Mouse (Mus musculus) left cerebral cortex, adult 2 months (tissue): Measurements from ENCODE around the gene Gnaz. TPM values are rescaled to one million over a fixed set of nuclear protein-coding genes. Genes with fewer than 3 reads are reported as not detected.
A peak's percentile ranks its signal among the peaks of the same experiment; 100 is the strongest.

Experiments used
- DNase-seq, 2 experiments: peaks; one replicate each; pipeline ENCODE4 v3.0.0; 2021 to 2022; ENCODE audit warnings: low spot score in 2 of 2, mixed read lengths in 1 of 2; ENCODE audit errors: extremely low spot score in 1 of 2
- H3K27ac ChIP-seq: fragments of 200-600 bp; 2 replicates; pipeline ENCODE4 v1.8.1; 2022
- H3K4me3 ChIP-seq: fragments of 200-600 bp; 2 replicates; pipeline ENCODE4 v1.8.1; 2022
- CTCF ChIP-seq: fragments of 200-600 bp; IDR thresholded peaks from 2 replicates; pipeline ENCODE4 v1.8.1; 2022; ENCODE audit warnings: antibody characterized with exemption, mild to moderate bottlenecking, moderate library complexity
- intact Hi-C: fragments of 180-260 bp; cut with DNase I; formaldehyde crosslinking; loops from one replicate; pipeline ENCODE4 v1.15.1; 2025
- total RNA-seq, 2 experiments: library from RNA; stranded (reverse); gene quantifications; 2 replicates each; pipeline ENCODE4 v1.2.3; 2021

Gene Gnaz
- total RNA-seq, 2 experiments from 2014 or later, result 114 to 124 TPM

GRCm38 (mm10) chr10:75001391-75001790 is 34.4 kb downstream of the Gnaz start:
- Histone ChIP-seq H3K4me3 (no peak overlapping the region), H3K27ac (no peak overlapping the region)
- intact Hi-C loops, result no loop called here
- no peak for DNase-seq
- no peak for TF ChIP-seq CTCF

- H3K27ac ChIP-seq, result no peak overlapping the region
- intact Hi-C loops, result no loop called here
- no peak for DNase-seq
- TF ChIP-seq CTCF, result no peak
- H3K4me3 ChIP-seq, result no peak overlapping the region
These were observed 37.1 kb downstream of the Gnaz start for GRCm38 (mm10) chr10:75004067-75004466.

- Histone ChIP-seq H3K27ac (peak overlapping the region; percentile 87), H3K4me3 (no peak overlapping the region)
- no peak for TF ChIP-seq CTCF
- intact Hi-C loops, result loop anchor here (2.0 to 5.0 kb wide), 2 partner anchors 40 to 54 kb away; partner anchors contain the start of gene Gnaz
- peak; percentile 55 to 68 for DNase-seq
These were observed 40.1 kb downstream of the Gnaz start for GRCm38 (mm10) chr10:75006889-75007662.

GRCm38 (mm10) chr10:75010704-75011103 is 43.7 kb downstream of the Gnaz start:
- H3K27ac ChIP-seq, result peak overlapping the region; percentile 40
- DNase-seq, result no peak

GRCm38 (mm10) chr10:75015465-75015864 is 48.5 kb downstream of the Gnaz start:
- TF ChIP-seq CTCF, result no peak
- intact Hi-C loops, result no loop called here
- Histone ChIP-seq H3K4me3 (no peak overlapping the region), H3K27ac (no peak overlapping the region)
- no peak for DNase-seq

More at GRCm38 (mm10) chr10:75010704-75011103, 43.7 kb downstream of the Gnaz start:
- no peak for TF ChIP-seq CTCF
- H3K4me3 ChIP-seq, result no peak overlapping the region
- intact Hi-C loops, result no loop called here

- no peak overlapping the region for H3K4me3 ChIP-seq
- no peak for DNase-seq
- no peak overlapping the region for H3K27ac ChIP-seq
- TF ChIP-seq CTCF, result no peak
- intact Hi-C loops, result no loop called here
These were observed 49.5 kb downstream of the Gnaz start for GRCm38 (mm10) chr10:75016481-75016880.

- H3K4me3 ChIP-seq, result no peak overlapping the region
- intact Hi-C loops, result no loop called here
These were observed 53.3 kb downstream of the Gnaz start for GRCm38 (mm10) chr10:75020271-75020670.

GRCm38 (mm10) chr10:75021138-75021537 is 54.2 kb downstream of the Gnaz start:
- H3K27ac ChIP-seq, result no peak overlapping the region
- peak; percentile 81 to 89 for DNase-seq
- intact Hi-C loops, result loop anchor here (1.0 kb wide), 1 partner anchor 84 kb away; no protein-coding TSS in a partner anchor
- TF ChIP-seq CTCF, result no peak; the same call in none of the 2 replicates
- H3K4me3 ChIP-seq, result no peak overlapping the region

More at GRCm38 (mm10) chr10:75020271-75020670, 53.3 kb downstream of the Gnaz start:
- TF ChIP-seq CTCF, result no peak
- H3K27ac ChIP-seq, result no peak overlapping the region
- DNase-seq, result no peak

- intact Hi-C loops, result no loop called here
- TF ChIP-seq CTCF, result no peak
- Histone ChIP-seq H3K27ac (no peak overlapping the region), H3K4me3 (no peak overlapping the region)
- no peak for DNase-seq
These were observed 59.5 kb downstream of the Gnaz start for GRCm38 (mm10) chr10:75026491-75026890.

GRCm38 (mm10) chr10:75028743-75029142 is 61.8 kb downstream of the Gnaz start:
- no peak for DNase-seq
- intact Hi-C loops, result no loop called here
- Histone ChIP-seq H3K27ac (no peak overlapping the region), H3K4me3 (no peak overlapping the region)
- no peak for TF ChIP-seq CTCF

GRCm38 (mm10) chr10:75029677-75030076 is 62.7 kb downstream of the Gnaz start:
- DNase-seq, result no peak
- H3K27ac ChIP-seq, result no peak overlapping the region
- no peak for TF ChIP-seq CTCF
- H3K4me3 ChIP-seq, result no peak overlapping the region
- intact Hi-C loops, result no loop called here

- H3K4me3 ChIP-seq, result no peak overlapping the region
- intact Hi-C loops, result no loop called here
- DNase-seq, result no peak
- H3K27ac ChIP-seq, result no peak overlapping the region
- TF ChIP-seq CTCF, result no peak
These were observed 63.3 kb downstream of the Gnaz start for GRCm38 (mm10) chr10:75030234-75030633.
